Mouse (Mus musculus) CH12.LX (cell line): ENCODE measurements around the gene Mcm9. TPM values are rescaled to one million over a fixed set of nuclear protein-coding genes. Genes with fewer than 3 reads are reported as not detected.
A peak's percentile ranks its signal among the peaks of the same experiment; 100 is the strongest.

Source experiments
- DNase-seq: peaks from one replicate; pipeline ENCODE4 v3.0.0-alpha.2; 2013; ENCODE audit errors: extremely low read depth
- H3K27ac ChIP-seq: 2 replicates; pipeline ENCODE4 v1.5.1; 2012; ENCODE audit warnings: low read depth, mild to moderate bottlenecking, control low read depth, moderate library complexity; ENCODE audit not compliant: insufficient read depth
- H3K27me3 ChIP-seq: replicated peaks from 2 replicates; pipeline ENCODE3; 2012; ENCODE audit warnings: inconsistent platforms
- H3K36me3 ChIP-seq, 2 experiments: replicated peaks in 1 of 2; 2 replicates each; pipeline versions ENCODE3 to v1.6.1; 2012; ENCODE audit warnings: inconsistent platforms in 1 of 2, low read length in 1 of 2, mild to moderate bottlenecking in 1 of 2, mixed read lengths in 1 of 2, moderate library complexity in 1 of 2; ENCODE audit not compliant: control insufficient read depth in 1 of 2, insufficient read depth in 1 of 2
- H3K4me1 ChIP-seq, 2 experiments: 2 replicates each; pipeline ENCODE4 v1.6.1; 2012; ENCODE audit warnings: inconsistent platforms in 1 of 2, moderate library complexity in 1 of 2; ENCODE audit not compliant: insufficient read depth in 2 of 2, control insufficient read depth in 1 of 2
- H3K4me2 ChIP-seq: 2 replicates; pipeline ENCODE4 v1.6.1; 2012; ENCODE audit warnings: low read depth, mild to moderate bottlenecking, control low read depth; ENCODE audit not compliant: poor library complexity, insufficient read depth, severe bottlenecking
- H3K4me3 ChIP-seq, 3 experiments: fragments of 150-350 bp in 1 of 3; sonication (generic) in 1 of 3; replicated peaks in 1 of 3; 2 replicates each; pipeline versions ENCODE3 to v1.5.1; 2011 to 2012; ENCODE audit warnings: low read depth in 2 of 3, low read length in 2 of 3, mild to moderate bottlenecking in 2 of 3, moderate library complexity in 2 of 3, control low read depth in 1 of 3, improper control_type of control experiment in 1 of 3, inconsistent platforms in 1 of 3, mixed read lengths in 1 of 3; ENCODE audit not compliant: poor library complexity in 1 of 3
- H3K79me2 ChIP-seq: replicated peaks from 2 replicates; pipeline ENCODE4 v1.6.1; 2012; ENCODE audit warnings: mild to moderate bottlenecking, moderate library complexity; ENCODE audit not compliant: control insufficient read depth, poor library complexity, insufficient read depth, severe bottlenecking; ENCODE audit errors: extremely low read depth
- H3K9ac ChIP-seq: 2 replicates; pipeline ENCODE4 v1.6.1; 2012; ENCODE audit warnings: low read depth, mild to moderate bottlenecking, control low read depth, moderate library complexity; ENCODE audit not compliant: insufficient read depth
- H3K9me3 ChIP-seq: replicated peaks from 2 replicates; pipeline ENCODE3; 2012; ENCODE audit warnings: low read length, inconsistent platforms, mixed read lengths
- BHLHE40 ChIP-seq: IDR thresholded peaks from 2 replicates; pipeline ENCODE4 v1.6.1; 2011; ENCODE audit warnings: mild to moderate bottlenecking, low read depth, low read length, improper control_type of control experiment
- CHD1 ChIP-seq: IDR thresholded peaks from 2 replicates; pipeline ENCODE4 v1.6.1; 2012; ENCODE audit warnings: low read depth, low read length, improper control_type of control experiment, inconsistent platforms
- CHD2 ChIP-seq: IDR thresholded peaks from 2 replicates; pipeline ENCODE4 v1.6.1; 2011; ENCODE audit warnings: low read length, improper control_type of control experiment
- ELF1 ChIP-seq: IDR thresholded peaks from 2 replicates; pipeline ENCODE4 v1.6.1; 2014; ENCODE audit warnings: low read depth, mild to moderate bottlenecking, inconsistent platforms, low read length, improper control_type of control experiment
- EP300 ChIP-seq: IDR thresholded peaks from 2 replicates; pipeline ENCODE4 v1.6.1; 2011; ENCODE audit warnings: low read length, improper control_type of control experiment
- ETS1 ChIP-seq: conservative IDR thresholded peaks from 2 replicates; pipeline ENCODE4 v1.6.1; 2012; ENCODE audit warnings: low read depth, mild to moderate bottlenecking, inconsistent platforms, low read length, improper control_type of control experiment, moderate library complexity
- HCFC1 ChIP-seq: IDR thresholded peaks from 2 replicates; pipeline ENCODE4 v1.6.1; 2012; ENCODE audit warnings: low read depth, mild to moderate bottlenecking, inconsistent platforms, low read length, improper control_type of control experiment
- IRF4 ChIP-seq: IDR thresholded peaks from 2 replicates; pipeline ENCODE4 v1.6.1; 2014; ENCODE audit warnings: low read depth, mild to moderate bottlenecking, inconsistent platforms, low read length, improper control_type of control experiment
- JUN ChIP-seq: IDR thresholded peaks from 2 replicates; pipeline ENCODE4 v1.6.1; 2011; ENCODE audit warnings: low read depth, mild to moderate bottlenecking, low read length, improper control_type of control experiment, moderate library complexity; ENCODE audit not compliant: insufficient read depth
- JUND ChIP-seq: conservative IDR thresholded peaks from 2 replicates; pipeline ENCODE4 v1.6.1; 2011; ENCODE audit warnings: low read depth, low read length, improper control_type of control experiment
- KAT2A ChIP-seq: IDR thresholded peaks from 2 replicates; pipeline ENCODE4 v1.6.1; 2012; ENCODE audit warnings: low read length, improper control_type of control experiment, inconsistent platforms; ENCODE audit not compliant: insufficient replicate concordance
- MAX ChIP-seq: IDR thresholded peaks from 2 replicates; pipeline ENCODE4 v1.6.1; 2011; ENCODE audit warnings: low read length, improper control_type of control experiment
- MAZ ChIP-seq: IDR thresholded peaks from 2 replicates; pipeline ENCODE4 v1.6.1; 2012; ENCODE audit warnings: low read depth, mild to moderate bottlenecking, inconsistent platforms, low read length, improper control_type of control experiment, moderate library complexity
- MEF2A ChIP-seq: IDR thresholded peaks from 2 replicates; pipeline ENCODE4 v1.6.1; 2014; ENCODE audit warnings: low read depth, mild to moderate bottlenecking, inconsistent platforms, low read length, improper control_type of control experiment, borderline replicate concordance
- MXI1 ChIP-seq: IDR thresholded peaks from 2 replicates; pipeline ENCODE4 v1.6.1; 2011; ENCODE audit warnings: mild to moderate bottlenecking, low read depth, low read length, improper control_type of control experiment
- NRF1 ChIP-seq: IDR thresholded peaks from 2 replicates; pipeline ENCODE4 v1.6.1; 2014; ENCODE audit warnings: low read depth, mild to moderate bottlenecking, inconsistent platforms, low read length, improper control_type of control experiment, moderate library complexity
- PAX5 ChIP-seq: IDR thresholded peaks from 2 replicates; pipeline ENCODE4 v1.6.1; 2012; ENCODE audit warnings: low read length, inconsistent platforms, mixed read lengths
- POLR2AphosphoS2 ChIP-seq: IDR thresholded peaks from 2 replicates; pipeline ENCODE4 v1.6.1; 2011; ENCODE audit warnings: low read depth, low read length, improper control_type of control experiment
- SIN3A ChIP-seq: IDR thresholded peaks from 2 replicates; pipeline ENCODE4 v1.6.1; 2012; ENCODE audit warnings: low read length, improper control_type of control experiment, inconsistent platforms
- TBP ChIP-seq: conservative IDR thresholded peaks from 2 replicates; pipeline ENCODE4 v1.6.1; 2011; ENCODE audit warnings: low read depth, low read length, improper control_type of control experiment
- ZC3H11A ChIP-seq: IDR thresholded peaks from 2 replicates; pipeline ENCODE4 v1.6.1; 2012; ENCODE audit warnings: low read depth, mild to moderate bottlenecking, inconsistent platforms, low read length, improper control_type of control experiment
- ZKSCAN1 ChIP-seq: IDR thresholded peaks from 2 replicates; pipeline ENCODE4 v1.6.1; 2012; ENCODE audit warnings: low read depth, inconsistent platforms, low read length, improper control_type of control experiment, borderline replicate concordance
- ZMIZ1 ChIP-seq: IDR thresholded peaks from 2 replicates; pipeline ENCODE4 v1.6.1; 2012; ENCODE audit warnings: low read depth, mild to moderate bottlenecking, inconsistent platforms, low read length, improper control_type of control experiment
- ZNF384 ChIP-seq: IDR thresholded peaks from 2 replicates; pipeline ENCODE4 v1.6.1; 2012; ENCODE audit warnings: low read depth, low read length, improper control_type of control experiment, inconsistent platforms
- dilution Hi-C: fragments of 300-500 bp; cut with MboI; formaldehyde crosslinking; loops from 2 replicates; pipeline ENCODE4 v1.14.3; 2020; ENCODE audit warnings: low sequenced_read_pairs; ENCODE audit not compliant: extremely low pct_unique_long_range_greater_than_20kb, extremely low pct_ligation_motif_present
- in situ Hi-C: fragments of 300-500 bp; cut with MboI; formaldehyde crosslinking; loops from 3 replicates; pipeline ENCODE4 v1.14.3; 2019; ENCODE audit warnings: low sequenced_read_pairs, low pct_ligation_motif_present, low pct_unique_long_range_greater_than_20kb, mixed read lengths
- polyA plus RNA-seq: library from polyadenylated mRNA; unstranded; fragments of >175 nt; gene quantifications from 2 replicates; pipeline ENCODE4 v1.2.1, GENCODE M21; 2012; ENCODE audit warnings: low read depth; ENCODE audit not compliant: insufficient read length
- total RNA-seq, 2 experiments: library from RNA; depleted of rRNA; stranded (reverse); fragments of 300-350 nt in 1 of 2; fragments of >200 nt in 1 of 2; gene quantifications; 2 replicates each; pipeline ENCODE4 v1.2.3; 2012 to 2014

Gene Mcm9
- total and polyA plus RNA-seq, 3 experiments = 6.7 to 15.9 (median 9.7) TPM

GRCm38 (mm10) chr10:53596677-53597120, 33.5 kb downstream of the Mcm9 start, which contains the start of gene Asf1a (continued):
- TF ChIP-seq KAT2A (no peak), ZNF384 (peak; percentile 52), MXI1 (peak; percentile 66; the same call in 1 of the 2 replicates), EP300 (no peak), ZKSCAN1 (no peak), MEF2A (peak; percentile 64; the same call in 1 of the 2 replicates), CHD1 (0 out of 2 replicates have a peak, but pooled peaks have one; percentile 71), SIN3A (no peak; the same call in 1 of the 2 replicates), CHD2 (peak; percentile 46; the same call in 1 of the 2 replicates), ZMIZ1 (peak; percentile 78)

- Histone ChIP-seq H3K36me3 (peaks cover 7% of the 10 kb centered on the region in 2 experiments), H3K9ac (peak overlapping the region; percentile 84), H3K27ac (peak overlapping the region; percentile 71), H3K79me2 (peaks cover 31% of the 10 kb centered on the region), H3K4me1 (peaks cover 6 to 32% of the 10 kb centered on the region in 2 experiments), H3K4me3 (peak overlapping the region; percentile 55 to 66 (median 62)), H3K9me3 (no peaks in the 10 kb centered on the region), H3K4me2 (peak overlapping the region; percentile 68), H3K27me3 (no peaks in the 10 kb centered on the region)
- in situ Hi-C loops = no loop called here
- dilution Hi-C loops = no loop called here
- TF ChIP-seq POLR2AphosphoS2 = no peak
- peak; percentile 10; the same call in 1 of the 2 replicates for TF ChIP-seq BHLHE40
- peak; percentile 4; the same call in 1 of the 2 replicates for TF ChIP-seq ZMIZ1
- peak; percentile 22 for TF ChIP-seq MAX
- 0 out of 2 replicates have a peak, but pooled peaks have one; percentile 26 for TF ChIP-seq MAZ
- 0 out of 2 replicates have a peak, but pooled peaks have one; percentile 37 for TF ChIP-seq SIN3A
- DNase-seq = peak; percentile 41
Observed at GRCm38 (mm10) chr10:53595744-53596676, 34.2 kb downstream of the Mcm9 start.

GRCm38 (mm10) chr10:53585777-53586176, 44.5 kb downstream of the Mcm9 start:
- DNase-seq = no peak
- TF ChIP-seq TBP (no peak), NRF1 (no peak), IRF4 (no peak), PAX5 (no peak), ETS1 (no peak), EP300 (no peak), ZC3H11A (no peak), BHLHE40 (no peak), MAX (no peak), JUND (no peak), ELF1 (no peak), CHD2 (no peak), JUN (no peak), MAZ (no peak), HCFC1 (no peak)
- dilution Hi-C loops = no loop called here

More at GRCm38 (mm10) chr10:53585777-53586176, 44.5 kb downstream of the Mcm9 start:
- peaks cover 0 to 12% of the 10 kb centered on the region in 2 experiments for H3K36me3 ChIP-seq
- no peak overlapping the region for H3K9ac ChIP-seq
- H3K27ac ChIP-seq = no peak overlapping the region
- in situ Hi-C loops = no loop called here
- H3K4me1 ChIP-seq = peaks cover 0 to 4% of the 10 kb centered on the region in 2 experiments; a peak in 1 of 4 replicates
- no peaks in the 10 kb centered on the region for H3K79me2 ChIP-seq
- H3K4me3 ChIP-seq = no peak overlapping the region
- no peaks in the 10 kb centered on the region for H3K9me3 ChIP-seq
- H3K4me2 ChIP-seq = no peak overlapping the region
- no peaks in the 10 kb centered on the region for H3K27me3 ChIP-seq
